Mouse (Mus musculus) right cerebral cortex, postnatal 10 days (tissue): ENCODE measurements around the gene Dlg5.

Source experiments
- DNase-seq, 2 experiments: peaks; one replicate each; pipeline ENCODE4 v3.0.0; 2021; ENCODE audit warnings: low spot score in 2 of 2

Dlg5 gene

GRCm38 (mm10) chr14:24245177-24246081 lies at the start of gene Dlg5:
Dlg5 (minus strand) TSS chr14:24245920.
- DNase-seq = peak; percentile 58 to 70

GRCm38 (mm10) chr14:24293631-24294030 lies 47.9 kb upstream of the Dlg5 start:
- no peak for DNase-seq

GRCm38 (mm10) chr14:24292914-24293313 lies 47.2 kb upstream of the Dlg5 start, which contains the start of gene E330034G19Rik:
E330034G19Rik (plus strand) TSS chr14:24293214.
- DNase-seq = peak in 1 of 2 experiments; percentile 4

- peak in 1 of 2 experiments; percentile 4 for DNase-seq
Measured at GRCm38 (mm10) chr14:24290726-24291125, 45.0 kb upstream of the Dlg5 start.

- peak in 1 of 2 experiments; percentile 5 for DNase-seq
Measured at GRCm38 (mm10) chr14:24286136-24286535, 40.4 kb upstream of the Dlg5 start.

GRCm38 (mm10) chr14:24282276-24282675 lies 36.6 kb upstream of the Dlg5 start:
- DNase-seq = peak in 1 of 2 experiments; percentile 6

GRCm38 (mm10) chr14:24281278-24281677 lies 35.6 kb upstream of the Dlg5 start:
- peak in 1 of 2 experiments; percentile 18 for DNase-seq

- no peak for DNase-seq
Measured at GRCm38 (mm10) chr14:24275534-24275933, 29.8 kb upstream of the Dlg5 start.

- DNase-seq = peak in 1 of 2 experiments; percentile 32
Measured at GRCm38 (mm10) chr14:24273575-24273974, 27.9 kb upstream of the Dlg5 start.

- peak in 1 of 2 experiments; percentile 30 for DNase-seq
Measured at GRCm38 (mm10) chr14:24269571-24269970, 23.9 kb upstream of the Dlg5 start.

- DNase-seq = peak; percentile 82 to 90
Measured at GRCm38 (mm10) chr14:24262915-24263314, 17.2 kb upstream of the Dlg5 start.

GRCm38 (mm10) chr14:24262382-24262781 lies 16.7 kb upstream of the Dlg5 start:
- no peak for DNase-seq

GRCm38 (mm10) chr14:24260391-24260790 lies 14.7 kb upstream of the Dlg5 start:
- no peak for DNase-seq

- no peak for DNase-seq
Measured at GRCm38 (mm10) chr14:24255956-24256355, 10.2 kb upstream of the Dlg5 start.

- DNase-seq = no peak
Measured at GRCm38 (mm10) chr14:24253611-24254202, 8.0 kb upstream of the Dlg5 start.

- DNase-seq = no peak
Measured at GRCm38 (mm10) chr14:24251326-24251725, 5.6 kb upstream of the Dlg5 start.

- no peak for DNase-seq
Measured at GRCm38 (mm10) chr14:24249926-24250325, 4.2 kb upstream of the Dlg5 start.

GRCm38 (mm10) chr14:24244330-24245176 lies 1.2 kb downstream of the Dlg5 start:
- DNase-seq = peak; percentile 39 to 44

GRCm38 (mm10) chr14:24242016-24242415 lies 3.7 kb downstream of the Dlg5 start:
- DNase-seq = no peak

GRCm38 (mm10) chr14:24240831-24241230 lies 4.9 kb downstream of the Dlg5 start:
- no peak for DNase-seq

- DNase-seq = no peak
Measured at GRCm38 (mm10) chr14:24239651-24240050, 6.1 kb downstream of the Dlg5 start.

GRCm38 (mm10) chr14:24235954-24236353 lies 9.8 kb downstream of the Dlg5 start:
- no peak for DNase-seq
